Mouse (Mus musculus): ENCODE measurements around the gene Cers6. TPM values are rescaled to one million over a fixed set of nuclear protein-coding genes. Genes with fewer than 3 reads are reported as not detected.
A peak's percentile ranks its signal among the peaks of the same experiment; 100 is the strongest.

Cers6 gene
- polyA plus RNA-seq (2012; rRNA removed), result 1.8 and 2.0 TPM in 2 replicates
- 5.6 and 6.7 TPM in 2 replicates for polyA plus RNA-seq (2014; fragmentation: Nextera tagmentation; extraction: Ambion mirVana)

GRCm38 (mm10) chr2:68860904-68861685 is at the start of gene Cers6:
Gene Cers6, plus strand, starts transcription at chr2:68861441.
- H3K9ac ChIP-seq (replicated peaks), result peak within 1 kb of the TSS; percentile 46
- no peaks in the 10 kb centered on the region for H3K9me3 ChIP-seq (ENCODE audit: control insufficient read depth, low read length)
- H3K4me2 ChIP-seq (ENCODE audit: low read depth), result peak within 1 kb of the TSS; percentile 73
- H3K4me1 ChIP-seq (replicated peaks; ENCODE audit: control insufficient read depth in 2 of 2, insufficient read depth in 2 of 2, low read length in 1 of 2), result peaks cover 0 to 11% of the 10 kb centered on the region in 2 experiments; a peak in 3 of 4 replicates
- WGBS (ENCODE audit: insufficient replicate concordance), result under 1% methylated on average over 53 of the region's 53 CpGs
- no peak within 1 kb of the TSS for H3K27ac ChIP-seq
- H3K27me3 ChIP-seq (ENCODE audit: control insufficient read depth, insufficient read depth, low read length), result peaks cover 15% of the 10 kb centered on the region; the same call in 1 of the 2 replicates
- DNase-seq (ENCODE audit: low read depth in 3 of 3, low spot score in 3 of 3) (peak; percentile 62 to 71 (median 68)), ATAC-seq (ENCODE audit: insufficient read depth) (peak; percentile 92)
- 0 out of 2 replicates have a peak, but pooled peaks have one; percentile 11 for TF ChIP-seq CTCF (IDR thresholded peaks at IDR 0.05; ENCODE audit: low read depth)
- no peak for TF ChIP-seq EP300 (IDR thresholded peaks at IDR 0.05; ENCODE audit: low read depth)
- H3K36me3 ChIP-seq (replicated peaks; ENCODE audit: control insufficient read depth, insufficient read depth, low read depth), result no peaks in the 10 kb centered on the region
- peak within 1 kb of the TSS; percentile 58 to 67 for H3K4me3 ChIP-seq (ENCODE audit: insufficient read depth in 1 of 2, low read depth in 2 of 2, low read length in 2 of 2)

GRCm38 (mm10) chr2:68814409-68814808 is 46.8 kb upstream of the Cers6 start:
- Histone ChIP-seq H3K9ac (replicated peaks) (no peak overlapping the region), H3K4me1 (replicated peaks; ENCODE audit: control insufficient read depth in 2 of 2, insufficient read depth in 2 of 2, low read length in 1 of 2) (no peaks in the 10 kb centered on the region), H3K27me3 (ENCODE audit: control insufficient read depth, insufficient read depth, low read length) (no peaks in the 10 kb centered on the region), H3K36me3 (replicated peaks; ENCODE audit: control insufficient read depth, insufficient read depth, low read depth) (no peaks in the 10 kb centered on the region), H3K9me3 (ENCODE audit: control insufficient read depth, low read length) (no peaks in the 10 kb centered on the region), H3K27ac (no peak overlapping the region), H3K4me3 (ENCODE audit: insufficient read depth in 1 of 2, low read depth in 2 of 2, low read length in 2 of 2) (no peak overlapping the region), H3K4me2 (ENCODE audit: low read depth) (no peak overlapping the region)
- TF ChIP-seq EP300 (IDR thresholded peaks at IDR 0.05; ENCODE audit: low read depth) (no peak), CTCF (IDR thresholded peaks at IDR 0.05; ENCODE audit: low read depth) (no peak)
- WGBS (ENCODE audit: insufficient replicate concordance), result 57% methylated on average over 2 of the region's 2 CpGs
- ATAC-seq (ENCODE audit: insufficient read depth) (no peak), DNase-seq (ENCODE audit: low read depth in 3 of 3, low spot score in 3 of 3) (no peak)

GRCm38 (mm10) chr2:68819040-68819439 is 42.2 kb upstream of the Cers6 start:
- Histone ChIP-seq H3K9me3 (ENCODE audit: control insufficient read depth, low read length) (no peaks in the 10 kb centered on the region), H3K4me1 (replicated peaks; ENCODE audit: control insufficient read depth in 2 of 2, insufficient read depth in 2 of 2, low read length in 1 of 2) (peaks cover 0 to 7% of the 10 kb centered on the region in 2 experiments; a peak in 3 of 4 replicates), H3K27ac (no peak overlapping the region), H3K27me3 (ENCODE audit: control insufficient read depth, insufficient read depth, low read length) (no peaks in the 10 kb centered on the region), H3K4me3 (ENCODE audit: insufficient read depth in 1 of 2, low read depth in 2 of 2, low read length in 2 of 2) (no peak overlapping the region), H3K36me3 (replicated peaks; ENCODE audit: control insufficient read depth, insufficient read depth, low read depth) (no peaks in the 10 kb centered on the region), H3K4me2 (ENCODE audit: low read depth) (no peak overlapping the region), H3K9ac (replicated peaks) (no peak overlapping the region)
- DNase-seq (ENCODE audit: low read depth in 3 of 3, low spot score in 3 of 3), result no peak
- TF ChIP-seq CTCF (IDR thresholded peaks at IDR 0.05; ENCODE audit: low read depth) (no peak), EP300 (IDR thresholded peaks at IDR 0.05; ENCODE audit: low read depth) (no peak)
- WGBS (ENCODE audit: insufficient replicate concordance), result 69% methylated on average over 4 of the region's 4 CpGs
- no peak for ATAC-seq (ENCODE audit: insufficient read depth)

- Histone ChIP-seq H3K27ac (no peak overlapping the region), H3K4me3 (ENCODE audit: insufficient read depth in 1 of 2, low read depth in 2 of 2, low read length in 2 of 2) (no peak overlapping the region), H3K4me1 (replicated peaks; ENCODE audit: control insufficient read depth in 2 of 2, insufficient read depth in 2 of 2, low read length in 1 of 2) (peaks cover 0 to 9% of the 10 kb centered on the region in 2 experiments; a peak in 3 of 4 replicates), H3K36me3 (replicated peaks; ENCODE audit: control insufficient read depth, insufficient read depth, low read depth) (no peaks in the 10 kb centered on the region), H3K27me3 (ENCODE audit: control insufficient read depth, insufficient read depth, low read length) (no peaks in the 10 kb centered on the region), H3K9ac (replicated peaks) (no peak overlapping the region), H3K9me3 (ENCODE audit: control insufficient read depth, low read length) (no peaks in the 10 kb centered on the region), H3K4me2 (ENCODE audit: low read depth) (no peak overlapping the region)
- ATAC-seq (ENCODE audit: insufficient read depth), result no peak
- 48% methylated on average over 4 of the region's 4 CpGs for WGBS (ENCODE audit: insufficient replicate concordance)
- no peak for DNase-seq (ENCODE audit: low read depth in 3 of 3, low spot score in 3 of 3)
- TF ChIP-seq EP300 (IDR thresholded peaks at IDR 0.05; ENCODE audit: low read depth) (no peak), CTCF (IDR thresholded peaks at IDR 0.05; ENCODE audit: low read depth) (no peak)
These were observed 38.9 kb upstream of the Cers6 start for GRCm38 (mm10) chr2:68822152-68822887.

Data from liver, embryonic 14.5 days (tissue).